Mouse (Mus musculus) intestine, embryonic 16.5 days (tissue): ENCODE data around the gene Pgls. TPM values are rescaled to one million over a fixed set of nuclear protein-coding genes. Genes with fewer than 3 reads are reported as not detected.

Experiments
- ATAC-seq: fragments of 200-750 bp; cut with Nextera tagmentation; 2 replicates; pipeline ENCODE4 v1.8.0; 2017; ENCODE audit warnings: moderate TSS enrichment, moderate library complexity
- H3K27ac ChIP-seq: fragments of 300-500 bp; sonication (generic); 2 replicates; pipeline ENCODE4 v1.5.1; 2014; ENCODE audit warnings: mild to moderate bottlenecking, low read length
- H3K27me3 ChIP-seq: fragments of 300-500 bp; sonication (generic); replicated peaks from 2 replicates; pipeline ENCODE4 v1.6.1; 2014; ENCODE audit warnings: low read length, control low read depth, mixed read lengths; ENCODE audit not compliant: control insufficient read depth, insufficient read depth
- H3K36me3 ChIP-seq: fragments of 300-500 bp; sonication (generic); 2 replicates; pipeline ENCODE4 v1.6.1; 2014; ENCODE audit warnings: low read length, control low read depth; ENCODE audit not compliant: control insufficient read depth, insufficient read depth
- H3K4me1 ChIP-seq: fragments of 300-500 bp; sonication (generic); 2 replicates; pipeline ENCODE4 v1.6.1; 2014; ENCODE audit warnings: low read length, control low read depth, mixed read lengths; ENCODE audit not compliant: control insufficient read depth, insufficient read depth
- H3K4me2 ChIP-seq: fragments of 300-500 bp; sonication (generic); 2 replicates; pipeline ENCODE4 v1.6.1; 2014; ENCODE audit warnings: low read depth, low read length, control low read depth
- H3K4me3 ChIP-seq: fragments of 300-500 bp; sonication (generic); 2 replicates; pipeline ENCODE4 v1.5.1; 2014; ENCODE audit warnings: mild to moderate bottlenecking, low read length
- H3K9ac ChIP-seq: fragments of 300-500 bp; sonication (generic); 2 replicates; pipeline ENCODE4 v1.6.1; 2014; ENCODE audit warnings: low read depth, low read length
- H3K9me3 ChIP-seq: fragments of 300-500 bp; sonication (generic); 2 replicates; pipeline ENCODE4 v1.6.1; 2016; ENCODE audit warnings: low read length, control low read depth; ENCODE audit not compliant: control insufficient read depth
- WGBS: fragments of 180-500 bp; shearing (Covaris S2); extraction: QIAGEN DNeasy Blood & Tissue Kit; methylation state at CpG from one replicate; pipeline ENCODE4 v1.1.7; 2014; 5-methylcytosine and 5-hydroxymethylcytosine counted together
- polyA plus RNA-seq: library from polyadenylated mRNA; unstranded; fragments of >200 nt; fragmentation: Nextera tagmentation; extraction: Ambion mirVana; gene quantifications from 2 replicates; pipeline ENCODE4 v1.2.1, GENCODE M21; 2015

The Pgls gene
- polyA plus RNA-seq, 1 experiment from 2014 or later, result 252 TPM

- peaks cover 16% of the 10 kb centered on the region for H3K4me1 ChIP-seq
- no peaks in the 10 kb centered on the region for H3K36me3 ChIP-seq
- no peak for ATAC-seq
- peak within 1 kb of the TSS; percentile 73 for H3K4me3 ChIP-seq
- peak within 1 kb of the TSS; percentile 71 for H3K9ac ChIP-seq
- peak within 1 kb of the TSS; percentile 94 for H3K4me2 ChIP-seq
- peak within 1 kb of the TSS; percentile 91 for H3K27ac ChIP-seq
- peaks cover 6% of the 10 kb centered on the region; the same call in 1 of the 2 replicates for H3K9me3 ChIP-seq
- WGBS, result 14% methylated on average over 13 of the region's 13 CpGs
- no peaks in the 10 kb centered on the region; the same call in 1 of the 2 replicates for H3K27me3 ChIP-seq
Observed at GRCm38 (mm10) chr8:71568387-71568937, 23.5 kb upstream of the Pgls start, which contains the start of gene Slc27a1. Gene Slc27a1, plus strand, starts transcription at chr8:71568882.

DNA sequence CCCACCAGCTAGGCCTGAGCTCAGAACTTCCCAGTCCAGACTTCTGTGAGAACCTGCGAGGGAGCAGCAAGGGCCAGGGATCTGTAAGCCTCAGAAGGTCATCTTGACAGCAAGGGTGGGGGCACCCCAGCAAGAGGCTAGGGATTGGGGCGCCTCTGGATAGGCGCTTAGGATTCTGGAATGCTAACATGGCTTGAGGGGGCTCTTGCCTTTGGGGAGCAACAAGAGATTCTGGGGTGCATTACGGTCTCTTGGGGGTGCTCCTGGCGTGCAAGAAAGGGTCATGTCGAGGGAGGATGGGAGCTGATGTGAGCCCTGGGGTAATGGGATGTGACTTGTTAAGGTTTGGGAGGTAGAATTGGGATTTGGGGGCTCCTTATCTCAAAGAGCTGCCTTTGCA is 23.0 kb upstream of the Pgls start:
- Histone ChIP-seq H3K4me3 (peak overlapping the region; percentile 73), H3K27ac (0 out of 2 replicates have a peak overlapping the region, but pooled peaks have one; percentile 91), H3K4me1 (peaks cover 16% of the 10 kb centered on the region), H3K36me3 (no peaks in the 10 kb centered on the region), H3K9me3 (peaks cover 4% of the 10 kb centered on the region; the same call in 1 of the 2 replicates), H3K9ac (peak overlapping the region; percentile 71), H3K4me2 (peak overlapping the region; percentile 94), H3K27me3 (no peaks in the 10 kb centered on the region; the same call in 1 of the 2 replicates)
- ATAC-seq, result no peak
- WGBS, result 25% methylated on average over 6 of the region's 6 CpGs

- no peaks in the 10 kb centered on the region for H3K36me3 ChIP-seq
- no peaks in the 10 kb centered on the region for H3K9me3 ChIP-seq
- peak overlapping the region; percentile 91 for H3K27ac ChIP-seq
- peak; percentile 82 for ATAC-seq
- H3K4me1 ChIP-seq, result peaks cover 16% of the 10 kb centered on the region
- no peaks in the 10 kb centered on the region for H3K27me3 ChIP-seq
- peak overlapping the region; percentile 76 for H3K9ac ChIP-seq
- peak overlapping the region; percentile 73 for H3K4me3 ChIP-seq
- peak overlapping the region; percentile 94 for H3K4me2 ChIP-seq
- under 1% methylated on average over 51 of the region's 51 CpGs for WGBS
Observed at GRCm38 (mm10) chr8:71569366-71570290, 22.3 kb upstream of the Pgls start.

DNA sequence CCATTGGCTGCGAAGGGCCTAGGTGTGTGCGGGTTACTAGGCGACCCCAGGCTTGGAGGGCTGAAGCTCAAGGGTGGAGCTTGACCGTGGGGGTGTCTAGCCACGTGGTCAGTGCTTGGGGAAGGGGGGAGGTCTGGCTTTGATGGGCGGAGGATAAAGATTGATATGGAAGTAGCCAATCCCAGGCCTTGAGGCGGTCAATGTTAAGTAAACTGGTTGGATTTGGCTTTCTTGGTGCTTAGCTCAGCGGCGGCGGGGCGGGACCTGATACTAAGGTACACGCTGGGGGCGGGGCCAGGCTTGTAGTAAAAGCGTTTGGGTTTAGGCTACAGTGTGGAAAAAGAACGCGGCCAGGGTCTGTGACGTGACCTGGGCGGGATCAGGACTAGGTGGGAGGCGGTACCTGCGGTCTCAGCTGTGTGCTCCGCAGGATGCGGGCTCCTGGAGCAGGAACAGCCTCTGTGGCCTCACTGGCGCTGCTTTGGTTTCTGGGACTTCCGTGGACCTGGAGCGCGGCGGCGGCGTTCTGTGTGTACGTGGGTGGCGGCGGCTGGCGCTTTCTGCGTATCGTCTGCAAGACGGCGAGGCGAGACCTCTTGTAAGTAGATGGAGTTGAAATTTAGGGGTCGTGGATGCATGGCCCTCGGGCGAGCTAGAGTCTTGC is 21.6 kb upstream of the Pgls start:
- H3K27ac ChIP-seq, result peak overlapping the region; percentile 76
- WGBS, result under 1% methylated on average over 41 of the region's 41 CpGs
- peaks cover 16% of the 10 kb centered on the region for H3K4me1 ChIP-seq
- no peaks in the 10 kb centered on the region for H3K27me3 ChIP-seq
- H3K36me3 ChIP-seq, result no peaks in the 10 kb centered on the region
- H3K9me3 ChIP-seq, result no peaks in the 10 kb centered on the region
- ATAC-seq, result peak; percentile 90
- peak overlapping the region; percentile 94 for H3K4me2 ChIP-seq
- H3K4me3 ChIP-seq, result peak overlapping the region; percentile 73
- H3K9ac ChIP-seq, result peak overlapping the region; percentile 76

- Histone ChIP-seq H3K27ac (no peak overlapping the region), H3K36me3 (no peaks in the 10 kb centered on the region)
- no peak for ATAC-seq
Observed at GRCm38 (mm10) chr8:71572077-71572476, 19.9 kb upstream of the Pgls start.

DNA sequence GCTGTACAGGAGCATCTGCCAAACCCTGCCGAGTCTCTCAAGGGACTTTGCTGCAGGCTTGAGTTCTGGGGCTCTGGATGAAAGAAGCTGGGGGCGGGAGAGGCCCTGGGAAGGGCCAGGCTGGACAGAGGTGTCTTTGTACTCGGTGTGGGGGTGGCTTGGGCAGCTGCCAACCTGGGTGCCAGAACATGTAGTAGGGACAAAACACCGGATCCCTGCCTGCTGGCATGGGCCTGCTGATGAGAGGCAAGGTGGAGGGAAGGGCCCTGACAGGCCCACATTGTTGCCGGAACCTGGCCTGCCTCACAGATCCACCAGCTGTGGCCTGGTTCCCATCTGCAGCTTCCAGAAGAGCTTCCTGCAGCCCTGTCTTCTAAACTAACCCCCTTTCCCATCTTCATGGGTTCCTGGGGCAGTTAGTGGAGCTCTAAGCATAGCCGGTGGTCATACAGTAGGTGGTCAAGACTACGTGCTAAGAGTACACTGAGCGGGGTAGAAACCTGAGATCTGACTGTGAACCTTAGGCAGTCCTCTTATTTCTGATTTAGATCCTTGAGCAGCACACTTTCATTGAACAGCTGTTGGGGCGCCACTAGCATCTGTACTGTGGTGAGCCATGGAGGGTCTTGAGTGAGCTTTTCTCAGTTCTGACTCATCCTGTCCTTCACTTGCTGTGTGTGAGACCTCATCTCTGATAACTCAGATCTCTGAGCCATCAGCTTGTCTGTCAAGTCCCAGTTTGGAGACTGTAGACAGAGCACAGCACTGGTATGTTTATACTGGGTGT is 18.9 kb upstream of the Pgls start:
- 0 out of 2 replicates have a peak overlapping the region, but pooled peaks have one; percentile 11 for H3K9ac ChIP-seq
- H3K4me2 ChIP-seq, result no peak overlapping the region
- no peak overlapping the region; the same call in 1 of the 2 replicates for H3K27ac ChIP-seq
- H3K4me3 ChIP-seq, result no peak overlapping the region
- no peaks in the 10 kb centered on the region for H3K36me3 ChIP-seq
- H3K9me3 ChIP-seq, result no peaks in the 10 kb centered on the region
- no peaks in the 10 kb centered on the region for H3K27me3 ChIP-seq
- H3K4me1 ChIP-seq, result peaks cover 16% of the 10 kb centered on the region
- 73% methylated on average over 9 of the region's 9 CpGs for WGBS
- no peak for ATAC-seq

More at GRCm38 (mm10) chr8:71572077-71572476, 19.9 kb upstream of the Pgls start:
- 79% methylated on average over 2 of the region's 2 CpGs for WGBS
- H3K4me3 ChIP-seq, result no peak overlapping the region
- H3K27me3 ChIP-seq, result no peaks in the 10 kb centered on the region
- H3K4me2 ChIP-seq, result no peak overlapping the region
- H3K4me1 ChIP-seq, result peaks cover 16% of the 10 kb centered on the region
- no peak overlapping the region for H3K9ac ChIP-seq
- no peaks in the 10 kb centered on the region for H3K9me3 ChIP-seq

DNA sequence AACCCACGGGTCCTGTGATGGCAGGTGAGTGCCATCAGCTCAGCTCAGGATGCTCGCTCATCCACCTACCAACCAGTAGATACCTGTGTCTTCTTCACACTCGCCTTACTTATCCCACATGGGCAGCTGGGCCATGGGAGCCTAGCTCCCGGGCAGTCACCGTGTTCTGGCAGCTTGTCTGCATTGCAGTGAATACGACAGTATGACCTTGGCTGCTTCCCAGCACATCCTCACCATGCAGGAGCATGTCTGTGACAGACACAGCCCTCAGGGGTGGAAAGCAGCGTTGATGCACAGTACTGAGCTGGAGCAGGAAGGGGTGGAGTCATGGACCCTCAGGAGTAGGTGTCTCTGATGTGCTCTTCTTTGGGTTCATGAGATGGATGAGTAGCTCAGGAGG is 17.6 kb upstream of the Pgls start:
- WGBS, result 79% methylated on average over 7 of the region's 7 CpGs
- Histone ChIP-seq H3K4me3 (no peak overlapping the region), H3K4me2 (no peak overlapping the region), H3K9ac (no peak overlapping the region), H3K4me1 (peaks cover 6% of the 10 kb centered on the region; the same call in 1 of the 2 replicates), H3K27me3 (no peaks in the 10 kb centered on the region; the same call in 1 of the 2 replicates), H3K9me3 (no peaks in the 10 kb centered on the region), H3K36me3 (no peaks in the 10 kb centered on the region), H3K27ac (no peak overlapping the region)
- no peak for ATAC-seq

GRCm38 (mm10) chr8:71575020-71575419 is 17.0 kb upstream of the Pgls start:
- H3K9me3 ChIP-seq, result no peaks in the 10 kb centered on the region
- no peak overlapping the region for H3K4me3 ChIP-seq
- H3K4me1 ChIP-seq, result peaks cover 5% of the 10 kb centered on the region; the same call in 1 of the 2 replicates
- ATAC-seq, result no peak
- H3K4me2 ChIP-seq, result no peak overlapping the region
- no peaks in the 10 kb centered on the region for H3K36me3 ChIP-seq
- H3K27ac ChIP-seq, result no peak overlapping the region
- no peaks in the 10 kb centered on the region; the same call in 1 of the 2 replicates for H3K27me3 ChIP-seq
- 71% methylated on average over 1 of the region's 1 CpGs for WGBS
- H3K9ac ChIP-seq, result no peak overlapping the region
